ENCODE assay signal across 8 mouse cellular contexts in the genomic region with DNA sequence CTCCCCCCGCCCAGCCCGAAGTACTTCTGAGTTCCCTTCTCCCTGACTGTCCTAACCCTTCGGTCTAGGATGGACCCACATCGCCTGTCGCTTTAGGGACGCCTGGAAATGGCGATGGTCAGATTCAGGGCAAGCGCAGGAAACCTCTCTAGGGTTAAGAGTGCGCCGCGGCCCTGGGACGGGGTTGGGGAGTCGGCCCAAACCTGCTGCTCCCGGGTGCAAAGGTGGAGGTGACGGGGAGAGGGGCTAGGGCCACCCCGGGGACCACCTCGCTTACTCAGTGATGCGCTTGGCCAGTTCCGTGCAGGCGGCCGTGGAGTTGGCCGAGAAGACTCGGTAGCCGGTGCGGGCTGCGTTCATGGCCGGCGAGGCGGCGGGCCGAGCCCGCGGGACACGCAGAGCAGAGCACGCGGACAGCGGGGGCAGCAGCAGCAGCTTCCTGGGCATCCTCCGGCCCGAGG. TPM values are rescaled to one million over a fixed set of nuclear protein-coding genes. Genes with fewer than 3 reads are reported as not detected.
DNase-seq lines count a peak whose midpoint lies in the region; ATAC-seq lines count a peak whose summit lies in the region.

No protein-coding gene starts in this region.

- peak; percentile 30 for DNase-seq in adrenal gland, adult 8-10 months
- no peak for DNase-seq in adrenal gland, postnatal 14 days
- peak; percentile 25 for DNase-seq in right cerebral cortex, postnatal 14 days
- DNase-seq in right cerebral cortex, adult 18-20 months = no peak
- peak; percentile 62 for DNase-seq in hindbrain, embryonic 11.5 days (ENCODE audit: low spot score)
- DNase-seq in midbrain, embryonic 11.5 days (ENCODE audit: low spot score, missing footprints) = peak; percentile 97
- DNase-seq in gastrocnemius, postnatal 36 days = no peak
- no peak for DNase-seq in adrenal gland, postnatal 10 days

- no peaks in the 10 kb centered on the region for H3K9me3 ChIP-seq in hindbrain, embryonic 11.5 days (ENCODE audit: control insufficient read depth, low read length)
- no peaks in the 10 kb centered on the region for H3K9me3 ChIP-seq in midbrain, embryonic 11.5 days (ENCODE audit: control insufficient read depth, low read length)

- no peaks in the 10 kb centered on the region; the same call in 1 of the 2 replicates for H3K4me1 ChIP-seq in hindbrain, embryonic 11.5 days (replicated peaks; ENCODE audit: control insufficient read depth, insufficient read depth, low read length)
- peaks cover 6% of the 10 kb centered on the region for H3K4me1 ChIP-seq in midbrain, embryonic 11.5 days (ENCODE audit: control insufficient read depth, insufficient read depth, low read length)

- peak overlapping the region; percentile 84 for H3K4me2 ChIP-seq in hindbrain, embryonic 11.5 days (replicated peaks; ENCODE audit: low read depth, low read length)
- H3K4me2 ChIP-seq in midbrain, embryonic 11.5 days = peak overlapping the region; percentile 57

- H3K27me3 ChIP-seq in hindbrain, embryonic 11.5 days (ENCODE audit: control insufficient read depth, insufficient read depth, low read length) = no peaks in the 10 kb centered on the region
- no peaks in the 10 kb centered on the region for H3K27me3 ChIP-seq in midbrain, embryonic 11.5 days (ENCODE audit: control insufficient read depth, insufficient read depth, low read length)

- H3K36me3 ChIP-seq in hindbrain, embryonic 11.5 days (ENCODE audit: control insufficient read depth, insufficient read depth, low read length) = peaks cover 9% of the 10 kb centered on the region; the same call in 1 of the 2 replicates
- peaks cover 14% of the 10 kb centered on the region for H3K36me3 ChIP-seq in midbrain, embryonic 11.5 days (ENCODE audit: control insufficient read depth, insufficient read depth, low read length)

- peak; percentile 75 for ATAC-seq in hindbrain, embryonic 11.5 days (ENCODE audit: low FRiP score)
- ATAC-seq in midbrain, embryonic 11.5 days (ENCODE audit: low FRiP score) = peak; percentile 75

- intact Hi-C loops in gastrocnemius, postnatal 36 days (cut with DNase I) = loop anchor here (2.0 kb wide), 1 partner anchor 459 kb away; the partner anchor contains the start of gene Unk

- H3K4me3 ChIP-seq in hindbrain, embryonic 11.5 days (ENCODE audit: low read depth, low read length) = peak overlapping the region; percentile 99
- H3K4me3 ChIP-seq in midbrain, embryonic 11.5 days (ENCODE audit: low read depth, low read length) = peak overlapping the region; percentile 95

- peak overlapping the region; percentile 94 for H3K27ac ChIP-seq in hindbrain, embryonic 11.5 days (ENCODE audit: low read depth, low read length)
- peak overlapping the region; percentile 81 for H3K27ac ChIP-seq in midbrain, embryonic 11.5 days (ENCODE audit: low read depth, low read length)

- under 1% methylated on average over 39 of the region's 39 CpGs for WGBS in hindbrain, embryonic 11.5 days
- WGBS in midbrain, embryonic 11.5 days = under 1% methylated on average over 39 of the region's 39 CpGs

- peak overlapping the region; percentile 97 for H3K9ac ChIP-seq in hindbrain, embryonic 11.5 days (ENCODE audit: low read depth, low read length)
- peak overlapping the region; percentile 95 for H3K9ac ChIP-seq in midbrain, embryonic 11.5 days (ENCODE audit: low read length)

RNA-seq across cellular contexts. Expression of gene Prpsap1, which starts 4.2 kb away (rescaled TPM):
- total RNA-seq in adrenal gland, adult 8-10 months (2022) = 100 to 1,000 TPM; 104 to 122 (median 111) TPM
- 81.1 and 81.8 TPM in 2 replicates for total RNA-seq in adrenal gland, postnatal 14 days (2021)
- 164 and 169 TPM in 2 replicates for polyA plus RNA-seq in hindbrain, embryonic 11.5 days (2014; fragmentation: Nextera tagmentation; extraction: Ambion mirVana)
- 173 and 183 TPM in 2 replicates for polyA plus RNA-seq in midbrain, embryonic 11.5 days (2014; fragmentation: Nextera tagmentation; extraction: Ambion mirVana)
- 10 to 100 TPM; 12.6 to 14.1 TPM for total RNA-seq in gastrocnemius, postnatal 36 days (2021)
- 10 to 100 TPM; 68.0 to 80.1 TPM for total RNA-seq in adrenal gland, postnatal 10 days (2021)

RNA-seq across cellular contexts. Expression of gene Qrich2, which starts 23.8 kb away (rescaled TPM):
- total RNA-seq in adrenal gland, adult 8-10 months (2022) = under 1 TPM in 1 of 4 experiments, not detected in 3; 0.11 TPM
- not detected in 2 replicates for total RNA-seq in adrenal gland, postnatal 14 days (2021)
- polyA plus RNA-seq in hindbrain, embryonic 11.5 days (2014; fragmentation: Nextera tagmentation; extraction: Ambion mirVana) = 0.17 TPM in 1 of 2 replicates, not detected in the other
- polyA plus RNA-seq in midbrain, embryonic 11.5 days (2014; fragmentation: Nextera tagmentation; extraction: Ambion mirVana) = 0.08 and 0.14 TPM in 2 replicates
- total RNA-seq in gastrocnemius, postnatal 36 days (2021) = under 1 TPM in 1 of 2 experiments, not detected in 1; 0.05 TPM
- not detected for total RNA-seq in adrenal gland, postnatal 10 days (2021)

RNA-seq across cellular contexts. Expression of gene Sphk1, which starts 40.9 kb away (rescaled TPM):
- total RNA-seq in adrenal gland, adult 8-10 months (2022) = 1 to 10 TPM; 3.0 to 4.7 (median 3.5) TPM
- total RNA-seq in adrenal gland, postnatal 14 days (2021) = 2.3 and 3.5 TPM in 2 replicates
- 8.1 and 10.0 TPM in 2 replicates for polyA plus RNA-seq in hindbrain, embryonic 11.5 days (2014; fragmentation: Nextera tagmentation; extraction: Ambion mirVana)
- 7.1 and 8.3 TPM in 2 replicates for polyA plus RNA-seq in midbrain, embryonic 11.5 days (2014; fragmentation: Nextera tagmentation; extraction: Ambion mirVana)
- total RNA-seq in gastrocnemius, postnatal 36 days (2021) = 1 to 10 TPM in 1 of 2 experiments, under 1 TPM in 1; 0.35 to 1.4 TPM
- 1 to 10 TPM; 3.0 to 5.1 TPM for total RNA-seq in adrenal gland, postnatal 10 days (2021)

RNA-seq across cellular contexts. Expression of gene Ubald2, which starts 55.9 kb away (rescaled TPM):
- total RNA-seq in adrenal gland, adult 8-10 months (2022) = 10 to 100 TPM; 26.1 to 36.2 (median 29.8) TPM
- total RNA-seq in adrenal gland, postnatal 14 days (2021) = 36.4 and 38.8 TPM in 2 replicates
- polyA plus RNA-seq in hindbrain, embryonic 11.5 days (2014; fragmentation: Nextera tagmentation; extraction: Ambion mirVana) = 77.9 and 81.2 TPM in 2 replicates
- polyA plus RNA-seq in midbrain, embryonic 11.5 days (2014; fragmentation: Nextera tagmentation; extraction: Ambion mirVana) = 72.3 and 83.0 TPM in 2 replicates
- 10 to 100 TPM; 41.8 to 56.5 TPM for total RNA-seq in gastrocnemius, postnatal 36 days (2021)
- 10 to 100 TPM; 47.9 to 51.1 TPM for total RNA-seq in adrenal gland, postnatal 10 days (2021)

Comparison
In these comparisons a context has a peak if more than half of its experiments do, and no peak if none do; other contexts are left out.
1. DNase-seq: peak in adrenal gland, adult 8-10 months (single experiment), right cerebral cortex, postnatal 14 days (single experiment), hindbrain, embryonic 11.5 days (single experiment) and midbrain, embryonic 11.5 days (single experiment); none in adrenal gland, postnatal 14 days (single experiment), right cerebral cortex, adult 18-20 months (single experiment), gastrocnemius, postnatal 36 days (0 of 2) and adrenal gland, postnatal 10 days (single experiment).